Comparison of ENCODE assay signal across 9 mouse cellular contexts in genomic region chr4:148723934-148724719, GRCm38 (mm10).
DNase-seq lines count a peak whose midpoint lies in the region; ATAC-seq and TF ChIP-seq lines count a peak whose summit lies in the region.
"Had no signal": no experiment of that assay in that cellular context is flagged by ENCODE, and none has a peak within 500 bp of the region (broad histone marks: within the 10 kb centered on the region; RNA-seq: fewer than 3 reads in every experiment).

No protein-coding gene starts in this region.

- no peak for ATAC-seq in lung, postnatal 0 days
- ATAC-seq in forebrain, embryonic 15.5 days (replicated peaks): no peak
- peak; percentile 34; the same call in 1 of the 2 replicates for ATAC-seq in liver, embryonic 13.5 days (ENCODE audit: low read depth)
- 0 out of 2 replicates have a peak, but pooled peaks have one; percentile 46 for ATAC-seq in stomach, postnatal 0 days (ENCODE audit: low FRiP score, low TSS enrichment)
- no peak for ATAC-seq in megakaryocyte, adult 5-6 weeks (ENCODE audit: poor library complexity, severe bottlenecking)

- TF ChIP-seq EP300 in lung, postnatal 0 days (IDR thresholded peaks at IDR 0.05): no peak
- no peak for TF ChIP-seq EP300 in stomach, postnatal 0 days (optimal IDR thresholded peaks at IDR 0.05)

- no peak for TF ChIP-seq POLR2A in lung, adult 2 months (IDR thresholded peaks at IDR 0.05; ENCODE audit: borderline replicate concordance, extremely low read depth, low read depth, low read length)

- no peaks in the 10 kb centered on the region for H3K4me1 ChIP-seq in lung, postnatal 0 days (ENCODE audit: insufficient read depth, low read depth, low read length)
- no peaks in the 10 kb centered on the region for H3K4me1 ChIP-seq in lung, adult 2 months (ENCODE audit: control insufficient read depth, insufficient read depth, low read length)
- peaks cover 13% of the 10 kb centered on the region for H3K4me1 ChIP-seq in forebrain, embryonic 15.5 days
- peaks cover 3% of the 10 kb centered on the region; the same call in 1 of the 2 replicates for H3K4me1 ChIP-seq in liver, embryonic 13.5 days (replicated peaks)
- H3K4me1 ChIP-seq in stomach, postnatal 0 days (replicated peaks; ENCODE audit: control insufficient read depth, insufficient read depth): no peaks in the 10 kb centered on the region

- H3K4me3 ChIP-seq in lung, postnatal 0 days (ENCODE audit: low read depth, low read length): no peak overlapping the region; the same call in 1 of the 2 replicates
- no peak overlapping the region for H3K4me3 ChIP-seq in lung, adult 2 months (replicated peaks; ENCODE audit: extremely low read depth, low read depth, low read length)
- H3K4me3 ChIP-seq in forebrain, embryonic 15.5 days: peak overlapping the region; percentile 32
- peak overlapping the region; percentile 28 for H3K4me3 ChIP-seq in liver, embryonic 13.5 days (replicated peaks)
- H3K4me3 ChIP-seq in stomach, postnatal 0 days (ENCODE audit: low read depth, low read length): peak overlapping the region; percentile 28

- H3K4me2 ChIP-seq in lung, postnatal 0 days (replicated peaks; ENCODE audit: low read depth, low read length): peak overlapping the region; percentile 42
- peak overlapping the region; percentile 46 for H3K4me2 ChIP-seq in forebrain, embryonic 15.5 days (replicated peaks)
- peak overlapping the region; percentile 53 for H3K4me2 ChIP-seq in liver, embryonic 13.5 days
- peak overlapping the region; percentile 58 for H3K4me2 ChIP-seq in stomach, postnatal 0 days (replicated peaks; ENCODE audit: low read depth)

- no peaks in the 10 kb centered on the region for H3K27me3 ChIP-seq in lung, postnatal 0 days (replicated peaks; ENCODE audit: insufficient read depth, low read length)
- 0 out of 2 replicates have a peak, but pooled peaks cover 5% of the 10 kb centered on the region for H3K27me3 ChIP-seq in forebrain, embryonic 15.5 days
- peaks cover 61% of the 10 kb centered on the region for H3K27me3 ChIP-seq in liver, embryonic 13.5 days
- no peaks in the 10 kb centered on the region for H3K27me3 ChIP-seq in stomach, postnatal 0 days (ENCODE audit: control insufficient read depth, insufficient read depth, low read length)

- no peak for DNase-seq in lung, postnatal 0 days (ENCODE audit: low spot score)
- no peak for DNase-seq in lung, adult 2 months
- no peak for DNase-seq in liver, embryonic 13.5 days
- DNase-seq in stomach, postnatal 0 days (ENCODE audit: low spot score): no peak
- DNase-seq in testis, postnatal 10 days (ENCODE audit: low spot score): no peak
- DNase-seq: cerebellum, adult 9-11 months; kidney, postnatal 25 days had no signal

- no peak overlapping the region for H3K9ac ChIP-seq in lung, postnatal 0 days (replicated peaks; ENCODE audit: low read depth)
- peak overlapping the region; percentile 35 for H3K9ac ChIP-seq in forebrain, embryonic 15.5 days (replicated peaks)
- no peak overlapping the region for H3K9ac ChIP-seq in liver, embryonic 13.5 days
- H3K9ac ChIP-seq in stomach, postnatal 0 days (ENCODE audit: low read length): peak overlapping the region; percentile 50

- WGBS in lung, postnatal 0 days: 11% methylated on average over 25 of the region's 39 CpGs
- WGBS in lung, adult 2 months: 14% methylated on average over 39 of the region's 39 CpGs
- 5% methylated on average over 38 of the region's 39 CpGs for WGBS in forebrain, embryonic 15.5 days
- WGBS in liver, embryonic 13.5 days (ENCODE audit: insufficient replicate concordance): 8% methylated on average over 39 of the region's 39 CpGs
- 5% methylated on average over 39 of the region's 39 CpGs for WGBS in stomach, postnatal 0 days

- no peak overlapping the region for H3K27ac ChIP-seq in lung, postnatal 0 days (ENCODE audit: low read length)
- H3K27ac ChIP-seq in forebrain, embryonic 15.5 days (replicated peaks): no peak overlapping the region
- no peak overlapping the region for H3K27ac ChIP-seq in liver, embryonic 13.5 days
- no peak overlapping the region for H3K27ac ChIP-seq in stomach, postnatal 0 days (replicated peaks)

- no peaks in the 10 kb centered on the region for H3K9me3 ChIP-seq in lung, postnatal 0 days (ENCODE audit: low read length)
- H3K9me3 ChIP-seq in forebrain, embryonic 15.5 days: no peaks in the 10 kb centered on the region
- no peaks in the 10 kb centered on the region for H3K9me3 ChIP-seq in liver, embryonic 13.5 days (replicated peaks)
- H3K9me3 ChIP-seq in stomach, postnatal 0 days (ENCODE audit: control insufficient read depth, low read length): no peaks in the 10 kb centered on the region

- no peaks in the 10 kb centered on the region for H3K36me3 ChIP-seq in lung, postnatal 0 days (ENCODE audit: insufficient read depth, low read length)
- H3K36me3 ChIP-seq in forebrain, embryonic 15.5 days: no peaks in the 10 kb centered on the region
- no peaks in the 10 kb centered on the region for H3K36me3 ChIP-seq in liver, embryonic 13.5 days
- no peaks in the 10 kb centered on the region for H3K36me3 ChIP-seq in stomach, postnatal 0 days (ENCODE audit: control insufficient read depth, insufficient read depth, low read length)

- no peak for TF ChIP-seq CTCF in lung, postnatal 0 days (IDR thresholded peaks at IDR 0.05)
- TF ChIP-seq CTCF in lung, adult 2 months (IDR thresholded peaks at IDR 0.05; ENCODE audit: insufficient read depth, low read length): no peak
- TF ChIP-seq CTCF in stomach, postnatal 0 days (IDR thresholded peaks at IDR 0.05; ENCODE audit: low read depth): no peak

Comparison
In these comparisons a context has a peak if more than half of its experiments do, and no peak if none do; other contexts are left out.
1. ATAC-seq: peak in liver, embryonic 13.5 days (single experiment) and stomach, postnatal 0 days (single experiment); none in lung, postnatal 0 days (single experiment), forebrain, embryonic 15.5 days (single experiment) and megakaryocyte, adult 5-6 weeks (single experiment).
2. H3K4me3 ChIP-seq: peak in forebrain, embryonic 15.5 days (single experiment), liver, embryonic 13.5 days (single experiment) and stomach, postnatal 0 days (single experiment); none in lung, postnatal 0 days (single experiment) and lung, adult 2 months (single experiment).
3. H3K9ac ChIP-seq: peak in forebrain, embryonic 15.5 days (single experiment) and stomach, postnatal 0 days (single experiment); none in lung, postnatal 0 days (single experiment) and liver, embryonic 13.5 days (single experiment).
4. Peak in every context shown above with its lines, with median percentiles within 50 percentile points of each other: H3K4me2 ChIP-seq.